Mouse (Mus musculus) left cerebral cortex, postnatal 14 days (tissue): Measurements from ENCODE around the gene Necap2. TPM values are rescaled to one million over a fixed set of nuclear protein-coding genes. Genes with fewer than 3 reads are reported as not detected.

Experiments used
- DNase-seq, 2 experiments: peaks; one replicate each; pipeline ENCODE4 v3.0.0; 2021 to 2022; ENCODE audit warnings: low spot score in 2 of 2, mixed read lengths in 1 of 2
- intact Hi-C: fragments of 180-260 bp; cut with DNase I; formaldehyde crosslinking; loops from one replicate; pipeline ENCODE4 v1.15.1; 2025
- total RNA-seq, 2 experiments: library from RNA; stranded (reverse); gene quantifications; 2 replicates each; pipeline ENCODE4 v1.2.3; 2021

Gene Necap2
- total RNA-seq, 2 experiments from 2014 or later: 45.4 to 50.2 TPM

- intact Hi-C loops: no loop called here
These were observed 25.7 kb downstream of the Necap2 start for GRCm38 (mm10) chr4:141052442-141052841.

GRCm38 (mm10) chr4:141049476-141049835 is 28.7 kb downstream of the Necap2 start:
- intact Hi-C loops: no loop called here
- peak; percentile 56 to 75 for DNase-seq

More at GRCm38 (mm10) chr4:141052442-141052841, 25.7 kb downstream of the Necap2 start:
- DNase-seq: no peak

GRCm38 (mm10) chr4:141048810-141049475 is 29.2 kb downstream of the Necap2 start:
- intact Hi-C loops: no loop called here
- DNase-seq: peak in 1 of 2 experiments; percentile 54

GRCm38 (mm10) chr4:141044816-141045215 is 33.3 kb downstream of the Necap2 start:
- intact Hi-C loops: loop anchor here (2.0 kb wide), 1 partner anchor 16 kb away; the partner anchor contains the start of gene Crocc

GRCm38 (mm10) chr4:141041117-141041516 is 37.0 kb downstream of the Necap2 start:
- intact Hi-C loops: no loop called here
- DNase-seq: no peak

More at GRCm38 (mm10) chr4:141044816-141045215, 33.3 kb downstream of the Necap2 start:
- DNase-seq: peak; percentile 67 to 69

- DNase-seq: no peak
- intact Hi-C loops: no loop called here
These were observed 44.3 kb downstream of the Necap2 start for GRCm38 (mm10) chr4:141033606-141034549.

GRCm38 (mm10) chr4:141031733-141032132 is 46.4 kb downstream of the Necap2 start:
- intact Hi-C loops: no loop called here
- peak; percentile 82 to 83 for DNase-seq

GRCm38 (mm10) chr4:141030541-141031206 is 47.5 kb downstream of the Necap2 start:
- DNase-seq: no peak
- intact Hi-C loops: no loop called here

- intact Hi-C loops: no loop called here
- no peak for DNase-seq
These were observed 53.2 kb downstream of the Necap2 start for GRCm38 (mm10) chr4:141024992-141025391.

GRCm38 (mm10) chr4:141024052-141024451 is 54.1 kb downstream of the Necap2 start:
- intact Hi-C loops: no loop called here
- DNase-seq: peak in 1 of 2 experiments; percentile 56

- no peak for DNase-seq
- intact Hi-C loops: no loop called here
These were observed 56.6 kb downstream of the Necap2 start for GRCm38 (mm10) chr4:141021614-141021929.

GRCm38 (mm10) chr4:141020811-141021613 is 57.1 kb downstream of the Necap2 start:
- no peak for DNase-seq
- intact Hi-C loops: no loop called here

GRCm38 (mm10) chr4:141020220-141020619 is 57.9 kb downstream of the Necap2 start:
- DNase-seq: no peak
- intact Hi-C loops: no loop called here

GRCm38 (mm10) chr4:141017657-141018436 is 60.3 kb downstream of the Necap2 start:
- no peak for DNase-seq
- intact Hi-C loops: no loop called here

Other genes starting within 250 kb of the Necap2 start
- not detected for gene Padi1, start 232.6 kb downstream of the Necap2 start, total RNA-seq
- gene Padi2, start 172.0 kb downstream of the Necap2 start, total RNA-seq: 1 to 10 TPM; 5.7 to 8.1 TPM
- 100 to 1,000 TPM; 196 to 202 TPM for gene Sdhb, start 117.2 kb downstream of the Necap2 start, total RNA-seq
- gene Atp13a2, start 91.5 kb downstream of the Necap2 start, total RNA-seq: 100 to 1,000 TPM; 218 TPM
- 10 to 100 TPM in 1 of 2 experiments, 1 to 10 TPM in 1; 9.5 to 10.5 TPM for gene Mfap2, start 67.9 kb downstream of the Necap2 start, total RNA-seq
- 10 to 100 TPM; 51.0 to 52.7 TPM for gene Crocc, start 17.8 kb downstream of the Necap2 start, total RNA-seq
- under 1 TPM; 0.20 to 0.38 TPM for gene Spata21, start 10.0 kb upstream of the Necap2 start, total RNA-seq
- 10 to 100 TPM; 43.8 to 48.6 TPM for gene Szrd1, start 61.4 kb upstream of the Necap2 start, total RNA-seq
- gene Fbxo42, start 69.6 kb upstream of the Necap2 start, total RNA-seq: 10 to 100 TPM; 31.6 to 38.8 TPM
- 1 to 10 TPM; 2.6 to 3.7 TPM for gene Rsg1, start 135.6 kb upstream of the Necap2 start, total RNA-seq
- gene Arhgef19, start 161.1 kb upstream of the Necap2 start, total RNA-seq: 10 to 100 TPM in 1 of 2 experiments, 1 to 10 TPM in 1; 9.2 to 10.5 TPM
- gene Epha2, start 222.9 kb upstream of the Necap2 start, total RNA-seq: 1 to 10 TPM; 2.2 to 2.7 TPM